Mouse (Mus musculus): ENCODE measurements around the gene Xpr1. TPM values are rescaled to one million over a fixed set of nuclear protein-coding genes. Genes with fewer than 3 reads are reported as not detected.

Gene Xpr1
- polyA plus RNA-seq, 1 experiment: 8.7 TPM

- no peak overlapping the region for H3ac ChIP-seq (ENCODE audit: control insufficient read depth, insufficient read length)
- H3K79me2 ChIP-seq (ENCODE audit: control insufficient read depth, insufficient read depth): no peaks in the 10 kb centered on the region
- no peak overlapping the region for H3K4me3 ChIP-seq
- no peak overlapping the region for H3K4me2 ChIP-seq (ENCODE audit: low read depth)
- H3K27me3 ChIP-seq (ENCODE audit: control insufficient read depth, insufficient read depth, insufficient read length): peaks cover 4% of the 10 kb centered on the region
- TF ChIP-seq MYOG (IDR thresholded peaks at IDR 0.05; ENCODE audit: control insufficient read depth in 1 of 3, insufficient read depth in 1 of 3, insufficient read length in 2 of 3, low read depth in 2 of 3): no peak
- TF ChIP-seq POLR2AphosphoS2 (IDR thresholded peaks at IDR 0.05; ENCODE audit: insufficient read length, low read depth): no peak
- no peak for TF ChIP-seq MAX (IDR thresholded peaks at IDR 0.05; ENCODE audit: low read depth)
- TF ChIP-seq MYOD1 (IDR thresholded peaks at IDR 0.05; ENCODE audit: control insufficient read depth in 1 of 3, insufficient read length in 2 of 3, low read depth in 2 of 3): no peak
- no peak for TF ChIP-seq USF1 (IDR thresholded peaks at IDR 0.05; ENCODE audit: low read depth)
- no peak for TF ChIP-seq TCF3 (IDR thresholded peaks at IDR 0.05; ENCODE audit: insufficient read length, low read depth)
- TF ChIP-seq POLR2A (IDR thresholded peaks at IDR 0.05; ENCODE audit: insufficient read length, low read depth): no peak
- TF ChIP-seq REST (IDR thresholded peaks at IDR 0.05; ENCODE audit: insufficient read depth, insufficient read length): no peak
- no peak for TF ChIP-seq CEBPB (IDR thresholded peaks at IDR 0.05; ENCODE audit: insufficient read depth, poor library complexity, severe bottlenecking)
- TF ChIP-seq E2F4 (IDR thresholded peaks at IDR 0.05; ENCODE audit: insufficient read depth): no peak
- no peak for TF ChIP-seq SRF (IDR thresholded peaks at IDR 0.05; ENCODE audit: control insufficient read depth, insufficient read length, low read depth)
- no peak for TF ChIP-seq TCF12 (IDR thresholded peaks at IDR 0.05; ENCODE audit: insufficient read depth, poor library complexity, severe bottlenecking)
- H3K36me3 ChIP-seq (ENCODE audit: control insufficient read depth, insufficient read depth): no peaks in the 10 kb centered on the region
These were observed 165.6 kb downstream of the Xpr1 start for GRCm38 (mm10) chr1:155251596-155251995.

DNA sequence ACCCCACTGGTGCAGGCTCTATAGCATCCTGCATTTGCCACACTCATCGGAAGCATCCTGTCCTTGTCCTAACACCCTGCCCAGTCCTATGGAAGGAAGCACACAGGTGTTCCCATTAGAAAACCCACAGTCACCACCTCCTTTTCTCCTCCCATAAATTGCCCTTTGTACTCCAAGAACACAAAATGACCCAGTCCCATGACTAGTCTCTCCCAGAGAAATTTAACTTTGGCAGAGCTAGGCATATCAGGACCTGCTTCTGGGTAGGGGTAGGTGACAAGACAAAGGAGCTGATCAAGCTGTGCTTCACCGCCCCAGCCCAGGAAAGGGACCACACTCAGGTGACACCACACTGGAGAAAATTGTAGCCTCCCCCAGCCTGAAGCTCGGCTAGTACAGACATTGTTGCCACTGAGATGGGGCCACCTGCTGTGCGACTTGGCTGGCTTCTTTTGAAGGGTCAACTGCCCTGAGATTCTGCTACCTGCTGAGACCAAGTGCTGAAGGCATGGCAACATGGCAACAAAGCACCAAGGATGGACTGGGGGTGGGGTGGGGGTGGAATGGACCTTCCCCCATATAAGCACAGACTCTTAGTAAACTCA, 166.6 kb downstream of the Xpr1 start:
- no peak for TF ChIP-seq REST (IDR thresholded peaks at IDR 0.05; ENCODE audit: insufficient read depth, insufficient read length)
- no peak for TF ChIP-seq POLR2A (IDR thresholded peaks at IDR 0.05; ENCODE audit: insufficient read length, low read depth)
- no peak for TF ChIP-seq USF1 (IDR thresholded peaks at IDR 0.05; ENCODE audit: low read depth)
- TF ChIP-seq TCF12 (IDR thresholded peaks at IDR 0.05; ENCODE audit: insufficient read depth, poor library complexity, severe bottlenecking): no peak
- TF ChIP-seq MAX (IDR thresholded peaks at IDR 0.05; ENCODE audit: low read depth): no peak
- no peak for TF ChIP-seq POLR2AphosphoS2 (IDR thresholded peaks at IDR 0.05; ENCODE audit: insufficient read length, low read depth)
- TF ChIP-seq CEBPB (IDR thresholded peaks at IDR 0.05; ENCODE audit: insufficient read depth, poor library complexity, severe bottlenecking): no peak
- no peak for TF ChIP-seq MYOG (IDR thresholded peaks at IDR 0.05; ENCODE audit: control insufficient read depth in 1 of 3, insufficient read depth in 1 of 3, insufficient read length in 2 of 3, low read depth in 2 of 3)
- no peak for TF ChIP-seq MYOD1 (IDR thresholded peaks at IDR 0.05; ENCODE audit: control insufficient read depth in 1 of 3, insufficient read length in 2 of 3, low read depth in 2 of 3)
- TF ChIP-seq SRF (IDR thresholded peaks at IDR 0.05; ENCODE audit: control insufficient read depth, insufficient read length, low read depth): no peak
- TF ChIP-seq E2F4 (IDR thresholded peaks at IDR 0.05; ENCODE audit: insufficient read depth): no peak
- no peaks in the 10 kb centered on the region for H3K36me3 ChIP-seq (ENCODE audit: control insufficient read depth, insufficient read depth)

GRCm38 (mm10) chr1:155249896-155250295, 167.3 kb downstream of the Xpr1 start:
- no peaks in the 10 kb centered on the region for H3K36me3 ChIP-seq (ENCODE audit: control insufficient read depth, insufficient read depth)
- H3K79me2 ChIP-seq (ENCODE audit: control insufficient read depth, insufficient read depth): no peaks in the 10 kb centered on the region
- H3K4me2 ChIP-seq (ENCODE audit: low read depth): peak overlapping the region; percentile 22
- H3K4me3 ChIP-seq: no peak overlapping the region
- no peak overlapping the region for H3ac ChIP-seq (ENCODE audit: control insufficient read depth, insufficient read length)
- TF ChIP-seq POLR2A (IDR thresholded peaks at IDR 0.05; ENCODE audit: insufficient read length, low read depth): no peak
- TF ChIP-seq SRF (IDR thresholded peaks at IDR 0.05; ENCODE audit: control insufficient read depth, insufficient read length, low read depth): no peak
- no peak for TF ChIP-seq TCF3 (IDR thresholded peaks at IDR 0.05; ENCODE audit: insufficient read length, low read depth)
- TF ChIP-seq E2F4 (IDR thresholded peaks at IDR 0.05; ENCODE audit: insufficient read depth): no peak
- TF ChIP-seq MAX (IDR thresholded peaks at IDR 0.05; ENCODE audit: low read depth): no peak
- TF ChIP-seq CEBPB (IDR thresholded peaks at IDR 0.05; ENCODE audit: insufficient read depth, poor library complexity, severe bottlenecking): no peak
- TF ChIP-seq TCF12 (IDR thresholded peaks at IDR 0.05; ENCODE audit: insufficient read depth, poor library complexity, severe bottlenecking): no peak
- TF ChIP-seq USF1 (IDR thresholded peaks at IDR 0.05; ENCODE audit: low read depth): no peak
- no peaks in the 10 kb centered on the region for H3K27me3 ChIP-seq (ENCODE audit: control insufficient read depth, insufficient read depth, insufficient read length)

More for the DNA sequence above, 166.6 kb downstream of the Xpr1 start:
- no peaks in the 10 kb centered on the region for H3K79me2 ChIP-seq (ENCODE audit: control insufficient read depth, insufficient read depth)
- H3ac ChIP-seq (ENCODE audit: control insufficient read depth, insufficient read length): no peak overlapping the region
- H3K27me3 ChIP-seq (ENCODE audit: control insufficient read depth, insufficient read depth, insufficient read length): no peaks in the 10 kb centered on the region
- no peak overlapping the region for H3K4me2 ChIP-seq (ENCODE audit: low read depth)
- H3K4me3 ChIP-seq: no peak overlapping the region

GRCm38 (mm10) chr1:155248041-155248440, 169.2 kb downstream of the Xpr1 start:
- Histone ChIP-seq H3K4me3 (no peak overlapping the region), H3K79me2 (ENCODE audit: control insufficient read depth, insufficient read depth) (no peaks in the 10 kb centered on the region), H3K36me3 (ENCODE audit: control insufficient read depth, insufficient read depth) (no peaks in the 10 kb centered on the region), H3K4me2 (ENCODE audit: low read depth) (no peak overlapping the region), H3K27me3 (ENCODE audit: control insufficient read depth, insufficient read depth, insufficient read length) (no peaks in the 10 kb centered on the region), H3ac (ENCODE audit: control insufficient read depth, insufficient read length) (no peak overlapping the region)
- TF ChIP-seq MYOD1 (IDR thresholded peaks at IDR 0.05; ENCODE audit: control insufficient read depth in 1 of 3, insufficient read length in 2 of 3, low read depth in 2 of 3): no peak
- TF ChIP-seq POLR2A (IDR thresholded peaks at IDR 0.05; ENCODE audit: insufficient read length, low read depth): no peak
- TF ChIP-seq USF1 (IDR thresholded peaks at IDR 0.05; ENCODE audit: low read depth): no peak
- TF ChIP-seq CEBPB (IDR thresholded peaks at IDR 0.05; ENCODE audit: insufficient read depth, poor library complexity, severe bottlenecking): no peak
- no peak for TF ChIP-seq MYOG (IDR thresholded peaks at IDR 0.05; ENCODE audit: control insufficient read depth in 1 of 3, insufficient read depth in 1 of 3, insufficient read length in 2 of 3, low read depth in 2 of 3)

GRCm38 (mm10) chr1:155247441-155247840, 169.8 kb downstream of the Xpr1 start:
- H3ac ChIP-seq (ENCODE audit: control insufficient read depth, insufficient read length): no peak overlapping the region
- TF ChIP-seq REST (IDR thresholded peaks at IDR 0.05; ENCODE audit: insufficient read depth, insufficient read length) (no peak), SRF (IDR thresholded peaks at IDR 0.05; ENCODE audit: control insufficient read depth, insufficient read length, low read depth) (no peak), E2F4 (IDR thresholded peaks at IDR 0.05; ENCODE audit: insufficient read depth) (no peak), TCF12 (IDR thresholded peaks at IDR 0.05; ENCODE audit: insufficient read depth, poor library complexity, severe bottlenecking) (no peak), POLR2A (IDR thresholded peaks at IDR 0.05; ENCODE audit: insufficient read length, low read depth) (no peak), CEBPB (IDR thresholded peaks at IDR 0.05; ENCODE audit: insufficient read depth, poor library complexity, severe bottlenecking) (no peak), TCF3 (IDR thresholded peaks at IDR 0.05; ENCODE audit: insufficient read length, low read depth) (no peak), MAX (IDR thresholded peaks at IDR 0.05; ENCODE audit: low read depth) (no peak), USF1 (IDR thresholded peaks at IDR 0.05; ENCODE audit: low read depth) (no peak), MYOD1 (IDR thresholded peaks at IDR 0.05; ENCODE audit: control insufficient read depth in 1 of 3, insufficient read length in 2 of 3, low read depth in 2 of 3) (no peak), POLR2AphosphoS2 (IDR thresholded peaks at IDR 0.05; ENCODE audit: insufficient read length, low read depth) (no peak), MYOG (IDR thresholded peaks at IDR 0.05; ENCODE audit: control insufficient read depth in 1 of 3, insufficient read depth in 1 of 3, insufficient read length in 2 of 3, low read depth in 2 of 3) (no peak)
- no peaks in the 10 kb centered on the region for H3K27me3 ChIP-seq (ENCODE audit: control insufficient read depth, insufficient read depth, insufficient read length)
- H3K4me3 ChIP-seq: no peak overlapping the region
- H3K79me2 ChIP-seq (ENCODE audit: control insufficient read depth, insufficient read depth): no peaks in the 10 kb centered on the region
- H3K36me3 ChIP-seq (ENCODE audit: control insufficient read depth, insufficient read depth): no peaks in the 10 kb centered on the region
- no peak overlapping the region for H3K4me2 ChIP-seq (ENCODE audit: low read depth)

All from myocyte (in vitro differentiated cells).